ENCODE assay signal across 7 mouse cellular contexts in genomic region chr10:44002004-44002940, GRCm38 (mm10).
DNase-seq lines count a peak whose midpoint lies in the region; ATAC-seq and TF ChIP-seq lines count a peak whose summit lies in the region.

No protein-coding gene starts in this region.

- no peaks in the 10 kb centered on the region for H3K9me3 ChIP-seq in midbrain, embryonic 10.5 days (replicated peaks)
- H3K9me3 ChIP-seq in midbrain, embryonic 16.5 days (replicated peaks; ENCODE audit: control insufficient read depth, low read length, poor library complexity, severe bottlenecking), result no peaks in the 10 kb centered on the region

- no peak overlapping the region for H3K27ac ChIP-seq in midbrain, embryonic 10.5 days (replicated peaks)
- no peak overlapping the region for H3K27ac ChIP-seq in midbrain, embryonic 16.5 days (ENCODE audit: low read length)
- H3K27ac ChIP-seq in bone marrow, adult 2 months (ENCODE audit: control insufficient read depth, insufficient read depth, low read depth, low read length, poor library complexity), result no peak overlapping the region

- DNase-seq in midbrain, embryonic 10.5 days (ENCODE audit: low spot score), result peak; percentile 35
- DNase-seq in kidney, adult 18-20 months, result peak; percentile 21
- DNase-seq in lung, postnatal 10 days, result peak; percentile 16
- DNase-seq in ovary, postnatal 10 days (ENCODE audit: low spot score), result no peak
- DNase-seq in layer of hippocampus, adult 8-10 months (ENCODE audit: low spot score in 2 of 2), result no peak

- WGBS in midbrain, embryonic 10.5 days, result 23% methylated on average over 14 of the region's 14 CpGs
- WGBS in midbrain, embryonic 16.5 days, result 14% methylated on average over 14 of the region's 14 CpGs
- 44% methylated on average over 14 of the region's 14 CpGs for WGBS in bone marrow, adult 2 months

- no peaks in the 10 kb centered on the region for H3K36me3 ChIP-seq in midbrain, embryonic 10.5 days
- no peaks in the 10 kb centered on the region for H3K36me3 ChIP-seq in midbrain, embryonic 16.5 days (ENCODE audit: control insufficient read depth, insufficient read depth, low read length)

- TF ChIP-seq POLR2A in bone marrow, adult 2 months (IDR thresholded peaks at IDR 0.05; ENCODE audit: borderline replicate concordance, control insufficient read depth, low read depth, low read length), result no peak

- no peak for ATAC-seq in midbrain, embryonic 16.5 days

- H3K4me1 ChIP-seq in midbrain, embryonic 10.5 days, result peaks cover 40% of the 10 kb centered on the region
- H3K4me1 ChIP-seq in midbrain, embryonic 16.5 days (ENCODE audit: control insufficient read depth, insufficient read depth, low read length), result peaks cover 12% of the 10 kb centered on the region; the same call in 1 of the 2 replicates
- H3K4me1 ChIP-seq in bone marrow, adult 2 months (ENCODE audit: control insufficient read depth, insufficient read depth, low read length), result no peaks in the 10 kb centered on the region; the same call in 1 of the 2 replicates

- peaks cover 85% of the 10 kb centered on the region for H3K27me3 ChIP-seq in midbrain, embryonic 10.5 days (ENCODE audit: low read depth, poor library complexity, severe bottlenecking)
- peaks cover 46% of the 10 kb centered on the region for H3K27me3 ChIP-seq in midbrain, embryonic 16.5 days (ENCODE audit: control insufficient read depth, insufficient read depth, low read depth, low read length)

- no peak overlapping the region for H3K4me2 ChIP-seq in midbrain, embryonic 16.5 days (ENCODE audit: low read length)

- no peak overlapping the region for H3K4me3 ChIP-seq in midbrain, embryonic 10.5 days
- no peak overlapping the region for H3K4me3 ChIP-seq in midbrain, embryonic 16.5 days (ENCODE audit: low read depth, low read length)
- H3K4me3 ChIP-seq in bone marrow, adult 2 months (replicated peaks; ENCODE audit: control insufficient read depth, low read depth, low read length), result peak overlapping the region; percentile 54

- H3K9ac ChIP-seq in midbrain, embryonic 16.5 days (ENCODE audit: low read depth, low read length), result no peak overlapping the region

- peak; percentile 62 for TF ChIP-seq CTCF in bone marrow, adult 2 months (IDR thresholded peaks at IDR 0.05; ENCODE audit: control insufficient read depth, insufficient read depth, low read length)

Comparison
In these comparisons a context has a peak if more than half of its experiments do, and no peak if none do; other contexts are left out.
1. DNase-seq: peak in midbrain, embryonic 10.5 days (single experiment), kidney, adult 18-20 months (single experiment) and lung, postnatal 10 days (single experiment); none in ovary, postnatal 10 days (single experiment) and layer of hippocampus, adult 8-10 months (0 of 2).